Mouse (Mus musculus) megakaryocyte, embryonic 14.5 days (primary cell): ENCODE measurements around the gene Gpr89.

Experiments
- FLI1 ChIP-seq: IDR thresholded peaks from 2 replicates; pipeline ENCODE4 v1.6.1; 2012; ENCODE audit warnings: low read length, inconsistent platforms, mixed read lengths
- GATA1 ChIP-seq: IDR thresholded peaks from 3 replicates; pipeline ENCODE4 v1.6.1; 2012; ENCODE audit warnings: mixed read lengths, low read length, inconsistent platforms, borderline replicate concordance

DNA sequence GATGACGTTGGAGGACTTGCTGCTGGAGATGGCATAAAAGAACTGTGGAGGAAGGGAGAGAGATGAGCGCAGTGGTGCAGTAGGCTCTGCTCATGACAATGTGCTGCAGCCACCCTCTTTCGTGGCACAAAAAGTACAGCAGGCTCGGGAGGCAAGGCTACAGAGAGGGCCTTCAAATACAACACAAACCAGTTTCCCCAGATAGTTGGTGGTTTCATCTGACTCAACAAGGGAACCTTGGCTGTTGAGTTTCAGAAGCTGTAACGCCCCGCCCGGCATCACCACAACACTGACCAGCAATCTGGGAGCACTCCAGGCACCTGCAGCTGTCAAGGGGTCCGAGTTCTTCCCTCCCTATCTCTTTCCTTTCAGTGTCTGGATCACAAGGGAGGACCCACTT, 32.6 kb downstream of the Gpr89 start:
- TF ChIP-seq GATA1 (no peak), FLI1 (no peak)
